Mouse (Mus musculus): ENCODE results near the gene Sec23ip.

- TF ChIP-seq CTCF (IDR thresholded peaks at IDR 0.05; ENCODE audit: insufficient read depth, low read length): no peak
- no peak for TF ChIP-seq POLR2A (IDR thresholded peaks at IDR 0.05; ENCODE audit: borderline replicate concordance, extremely low read depth, low read depth, low read length)
These were observed 5.7 kb upstream of the Sec23ip start for GRCm38 (mm10) chr7:128739116-128739461.
